ENCODE assay signal across 12 mouse cellular contexts in the genomic region with DNA sequence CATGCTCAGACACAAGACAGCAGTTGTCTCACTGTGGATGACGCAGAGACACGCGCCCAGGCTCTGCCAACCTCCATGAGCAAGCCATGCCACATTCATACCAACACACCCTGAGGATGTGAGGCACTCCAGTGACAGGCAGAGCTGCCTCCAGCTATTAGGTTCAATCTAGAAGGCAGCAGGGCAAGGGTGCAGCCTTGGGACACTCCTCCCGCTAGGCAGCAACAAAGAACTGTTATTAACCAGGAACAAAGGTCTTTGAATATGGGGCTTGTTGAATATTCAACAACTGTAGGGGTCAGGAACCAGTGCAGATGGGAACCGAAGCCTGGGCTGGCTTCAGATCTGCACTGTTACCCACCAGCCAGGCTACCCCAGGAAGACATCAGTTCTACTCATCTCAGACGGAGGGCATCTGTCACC. TPM values are rescaled to one million over a fixed set of nuclear protein-coding genes. Genes with fewer than 3 reads are reported as not detected.
A peak's percentile ranks its signal among the peaks of the same experiment; 100 is the strongest.
DNase-seq lines count a peak whose midpoint lies in the region; ATAC-seq lines count a peak whose summit lies in the region.
"Had no signal": no experiment of that assay in that cellular context is flagged by ENCODE, and none has a peak within 500 bp of the region (broad histone marks: within the 10 kb centered on the region; RNA-seq: fewer than 3 reads in every experiment).

No protein-coding gene starts in this region.

- H3K4me1 ChIP-seq in hindbrain, embryonic 14.5 days (replicated peaks; ENCODE audit: control insufficient read depth, insufficient read depth, low read length) = no peaks in the 10 kb centered on the region
- H3K4me1 ChIP-seq in heart, embryonic 12.5 days (replicated peaks) = no peaks in the 10 kb centered on the region
- H3K4me1 ChIP-seq: embryonic facial prominence, embryonic 12.5 days had no signal

- DNase-seq in frontal cortex, adult 2 months (ENCODE audit: extremely low spot score in 1 of 2, low spot score in 1 of 2) = peak; percentile 41 to 42
- no peak for DNase-seq in frontal cortex, postnatal 14 days (ENCODE audit: low spot score in 2 of 2)
- peak; percentile 9 for DNase-seq in thymus, postnatal 0 days (ENCODE audit: low spot score)
- DNase-seq in thymus, adult 18-20 months = no peak
- DNase-seq in hindbrain, embryonic 14.5 days (ENCODE audit: low spot score) = no peak
- DNase-seq in telencephalon, adult 2 months (ENCODE audit: low read depth, low spot score) = peak; percentile 77
- no peak for DNase-seq in cerebellum, adult 18-20 months
- DNase-seq: heart, postnatal 36 days; lung, adult 2 months had no signal

- peaks cover 6% of the 10 kb centered on the region; the same call in 1 of the 2 replicates for H3K9me3 ChIP-seq in hindbrain, embryonic 14.5 days (ENCODE audit: control insufficient read depth, low read length)
- H3K9me3 ChIP-seq in heart, embryonic 12.5 days (replicated peaks) = peaks cover 8% of the 10 kb centered on the region; the same call in 1 of the 2 replicates
- H3K9me3 ChIP-seq: embryonic facial prominence, embryonic 12.5 days had no signal

- ATAC-seq in hindbrain, embryonic 14.5 days (ENCODE audit: low FRiP score) = peak; percentile 62
- ATAC-seq in heart, embryonic 12.5 days (ENCODE audit: insufficient number of reproducible peaks, low FRiP score) = no peak
- ATAC-seq: Patski had no signal

- H3K27ac ChIP-seq in hindbrain, embryonic 14.5 days = no peak overlapping the region
- H3K27ac ChIP-seq in heart, embryonic 12.5 days (ENCODE audit: poor library complexity, severe bottlenecking) = no peak overlapping the region
- H3K27ac ChIP-seq: embryonic facial prominence, embryonic 12.5 days had no signal

- 24% methylated on average over 6 of the region's 6 CpGs for WGBS in hindbrain, embryonic 14.5 days
- 81% methylated on average over 6 of the region's 6 CpGs for WGBS in heart, embryonic 12.5 days

- H3K36me3 ChIP-seq in hindbrain, embryonic 14.5 days (replicated peaks; ENCODE audit: control insufficient read depth, insufficient read depth) = peaks cover 8% of the 10 kb centered on the region; the same call in 1 of the 2 replicates
- H3K36me3 ChIP-seq in heart, embryonic 12.5 days = no peaks in the 10 kb centered on the region

- no peak overlapping the region for H3K4me3 ChIP-seq in hindbrain, embryonic 14.5 days (replicated peaks; ENCODE audit: low read length)
- no peak overlapping the region for H3K4me3 ChIP-seq in heart, embryonic 12.5 days
- H3K4me3 ChIP-seq: embryonic facial prominence, embryonic 12.5 days had no signal

- H3K9ac ChIP-seq in hindbrain, embryonic 14.5 days = no peak overlapping the region
- H3K9ac ChIP-seq in heart, embryonic 12.5 days = no peak overlapping the region
- H3K9ac ChIP-seq: embryonic facial prominence, embryonic 12.5 days had no signal

- H3K4me2 ChIP-seq in hindbrain, embryonic 14.5 days (replicated peaks) = no peak overlapping the region
- no peak overlapping the region for H3K4me2 ChIP-seq in heart, embryonic 12.5 days
- H3K4me2 ChIP-seq: embryonic facial prominence, embryonic 12.5 days had no signal

- no peaks in the 10 kb centered on the region for H3K27me3 ChIP-seq in hindbrain, embryonic 14.5 days (ENCODE audit: control insufficient read depth, insufficient read depth, low read length)
- no peaks in the 10 kb centered on the region; the same call in 1 of the 2 replicates for H3K27me3 ChIP-seq in heart, embryonic 12.5 days (replicated peaks)
- H3K27me3 ChIP-seq: embryonic facial prominence, embryonic 12.5 days had no signal

RNA-seq across cellular contexts. Expression of gene Tmc7, which starts 15.4 kb away (rescaled TPM):
- polyA plus RNA-seq in frontal cortex, adult 2 months (2012; rRNA removed) = 12.5 and 13.4 TPM in 2 replicates
- 0.75 and 0.78 TPM in 2 replicates for polyA plus RNA-seq in thymus, postnatal 0 days (2015; fragmentation: Nextera tagmentation; extraction: Ambion mirVana)
- polyA plus RNA-seq in hindbrain, embryonic 14.5 days (2014; fragmentation: Nextera tagmentation; extraction: Ambion mirVana) = 7.5 and 8.6 TPM in 2 replicates
- 2.4 TPM in 2 replicates for polyA plus RNA-seq in heart, embryonic 12.5 days (2016; fragmentation: Nextera tagmentation; extraction: Ambion mirVana)

RNA-seq across cellular contexts. Expression of gene Tmc5, which starts 28.0 kb away (rescaled TPM):
- 0.10 and 0.13 TPM in 2 replicates for polyA plus RNA-seq in frontal cortex, adult 2 months (2012; rRNA removed)
- 2.0 and 2.2 TPM in 2 replicates for polyA plus RNA-seq in thymus, postnatal 0 days (2015; fragmentation: Nextera tagmentation; extraction: Ambion mirVana)
- polyA plus RNA-seq in hindbrain, embryonic 14.5 days (2014; fragmentation: Nextera tagmentation; extraction: Ambion mirVana) = 0.20 and 0.47 TPM in 2 replicates
- 0.12 and 0.22 TPM in 2 replicates for polyA plus RNA-seq in heart, embryonic 12.5 days (2016; fragmentation: Nextera tagmentation; extraction: Ambion mirVana)
- polyA plus RNA-seq: Patski had no signal

RNA-seq across cellular contexts. Expression of gene Coq7, which starts 36.0 kb away (rescaled TPM):
- polyA plus RNA-seq in frontal cortex, adult 2 months (2012; rRNA removed) = 68.3 and 72.1 TPM in 2 replicates
- polyA plus RNA-seq in thymus, postnatal 0 days (2015; fragmentation: Nextera tagmentation; extraction: Ambion mirVana) = 81.4 and 86.5 TPM in 2 replicates
- 102 and 113 TPM in 2 replicates for polyA plus RNA-seq in hindbrain, embryonic 14.5 days (2014; fragmentation: Nextera tagmentation; extraction: Ambion mirVana)
- polyA plus RNA-seq in heart, embryonic 12.5 days (2016; fragmentation: Nextera tagmentation; extraction: Ambion mirVana) = 148 and 149 TPM in 2 replicates

Comparison
In these comparisons a context has a peak if more than half of its experiments do, and no peak if none do; other contexts are left out.
1. DNase-seq: peak in frontal cortex, adult 2 months (2 of 2), thymus, postnatal 0 days (single experiment) and telencephalon, adult 2 months (single experiment); none in frontal cortex, postnatal 14 days (0 of 2), thymus, adult 18-20 months (0 of 2), hindbrain, embryonic 14.5 days (single experiment) and cerebellum, adult 18-20 months (0 of 2).